Mouse (Mus musculus): Measurements from ENCODE around the gene Serpina1a.
"Not testable (repeated sequence)": the region's sequence is repeated elsewhere in the genome, so short reads cannot be mapped to it uniquely, and the experiment has no call there.

Serpina1a gene

DNA sequence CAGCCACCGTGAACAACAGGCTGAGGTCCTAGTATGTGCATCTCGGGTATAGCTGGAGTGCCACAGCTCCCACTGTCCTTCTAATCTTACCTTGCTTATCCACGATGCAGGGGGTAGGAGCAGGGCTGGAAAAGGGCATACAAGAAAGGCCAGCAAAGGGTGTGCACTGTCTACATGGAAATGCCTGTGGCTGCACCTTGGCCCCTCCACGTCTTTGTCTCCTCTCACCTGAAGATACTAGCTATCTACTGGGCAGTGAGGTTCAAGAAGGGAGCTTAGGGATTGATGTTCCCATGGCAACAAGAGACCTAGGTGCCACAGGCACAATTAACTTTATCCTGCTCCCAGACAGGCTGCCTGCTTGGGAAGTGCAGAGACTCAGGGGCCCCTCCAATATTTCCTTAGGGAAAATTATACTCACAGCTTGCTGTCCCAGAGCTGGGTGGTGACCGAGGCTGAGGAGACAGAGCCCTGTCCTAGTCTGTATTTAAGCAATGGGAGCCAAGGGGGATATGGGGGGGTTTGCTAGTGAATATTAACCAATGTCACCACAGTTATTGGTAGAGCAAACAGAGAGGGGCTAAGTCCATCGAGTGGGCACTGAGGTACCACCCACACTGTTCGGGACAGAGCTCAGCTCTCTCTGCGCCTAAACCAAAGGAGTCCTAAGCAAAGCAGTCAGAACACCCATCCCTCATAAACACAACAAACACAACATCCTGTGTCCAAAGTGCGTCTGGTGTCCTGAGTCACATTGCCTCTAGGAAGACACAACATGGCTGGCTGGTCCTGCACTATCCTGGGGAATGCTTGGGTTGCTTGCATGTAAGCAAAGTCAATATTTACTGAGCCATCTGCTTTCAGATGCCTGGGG lies at the start of gene Serpina1a:
Gene Serpina1a, minus strand, starts transcription at position 462 of the 874 bp plus-strand sequence.
- DNase-seq (ENCODE audit: low read depth), result not testable (repeated sequence)

DNA sequence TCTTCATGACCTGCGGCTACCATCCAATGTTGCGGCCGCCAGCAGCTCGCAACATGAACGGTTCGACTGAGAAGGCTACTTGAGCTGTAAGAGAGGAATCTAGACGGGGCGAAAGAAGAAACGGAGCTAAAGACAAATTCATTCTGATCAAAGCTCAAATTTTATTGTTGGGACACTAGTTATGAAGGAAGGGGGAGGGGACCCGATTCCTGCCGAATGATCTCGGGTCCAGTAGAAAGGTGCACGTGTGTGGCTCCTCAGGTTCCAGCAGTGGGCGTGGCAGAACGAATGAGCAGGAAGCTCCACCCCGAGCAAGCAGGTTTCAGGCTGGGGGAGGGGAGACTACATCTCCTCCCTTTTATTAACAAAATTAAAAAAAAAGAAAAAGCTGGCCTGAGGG lies 45.8 kb upstream of the Serpina1a start:
- DNase-seq (ENCODE audit: low read depth), result not testable (repeated sequence)

DNA sequence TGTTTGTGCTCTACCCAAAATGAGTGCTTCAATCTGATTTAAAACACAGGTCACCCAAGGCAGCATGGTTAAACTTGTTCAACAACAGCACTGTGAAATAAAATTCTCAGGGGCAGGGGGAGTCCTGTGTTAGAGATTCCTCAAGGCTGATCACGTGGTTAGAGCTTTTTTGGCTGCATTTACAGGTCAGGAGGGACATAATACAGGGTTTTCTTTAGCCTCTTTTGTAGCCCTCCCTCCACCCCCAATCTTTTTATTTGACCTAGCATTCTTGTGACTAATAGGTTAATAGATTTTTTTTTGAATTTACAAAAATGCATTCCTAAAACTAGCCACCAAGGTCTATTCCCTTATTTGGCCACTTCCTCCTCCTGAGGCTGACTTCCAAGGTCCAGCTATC lies 44.4 kb upstream of the Serpina1a start:
- DNase-seq (ENCODE audit: low read depth), result not testable (repeated sequence)

DNA sequence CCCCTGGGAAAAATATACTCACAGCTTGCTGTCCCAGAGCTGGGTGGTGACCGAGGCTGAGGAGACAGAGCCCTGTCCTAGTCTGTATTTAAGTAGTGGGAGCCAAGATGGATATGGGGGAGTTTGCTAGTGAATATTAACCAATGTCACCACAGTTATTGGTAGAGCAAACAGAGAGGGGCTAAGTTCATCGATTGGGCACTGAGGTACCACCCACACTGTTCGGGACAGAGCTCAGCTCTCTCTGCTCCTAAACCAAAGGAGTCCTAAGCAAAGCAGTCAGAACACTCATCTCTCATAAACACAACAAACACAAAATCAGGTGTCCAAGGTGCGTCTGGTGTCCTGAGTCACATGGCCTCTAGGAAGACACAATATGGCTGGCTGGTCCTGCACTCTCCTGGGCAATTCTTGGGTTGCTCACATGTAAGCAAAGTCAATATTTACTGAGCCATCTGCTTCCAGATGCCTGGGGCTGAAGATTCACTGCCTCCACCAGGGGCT lies 41.5 kb upstream of the Serpina1a start, which contains the start of gene Serpina1c:
Gene Serpina1c, minus strand, starts transcription at position 51 of the 504 bp plus-strand sequence.
- DNase-seq (ENCODE audit: low read depth), result not testable (repeated sequence)

DNA sequence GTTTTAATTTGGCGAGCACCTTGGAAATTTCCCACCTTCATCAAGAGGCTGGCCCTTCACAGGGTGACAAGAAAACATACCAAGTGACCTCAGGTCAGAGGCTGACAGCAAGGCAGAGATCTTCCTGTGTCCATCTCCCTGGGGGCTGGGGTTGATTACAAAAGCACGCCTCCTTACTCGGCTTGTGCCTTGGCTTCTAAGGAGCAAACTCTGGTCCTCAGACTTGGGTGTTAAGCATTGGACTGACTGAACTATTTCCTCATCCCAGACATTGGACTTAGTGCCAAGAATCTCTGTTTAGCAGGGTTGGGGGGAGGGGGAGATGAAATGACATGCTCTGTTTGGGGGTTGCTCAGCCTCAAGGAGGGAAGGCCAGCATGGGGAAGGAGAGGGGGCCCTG lies 38.6 kb upstream of the Serpina1a start:
- DNase-seq (ENCODE audit: low read depth), result not testable (repeated sequence)

DNA sequence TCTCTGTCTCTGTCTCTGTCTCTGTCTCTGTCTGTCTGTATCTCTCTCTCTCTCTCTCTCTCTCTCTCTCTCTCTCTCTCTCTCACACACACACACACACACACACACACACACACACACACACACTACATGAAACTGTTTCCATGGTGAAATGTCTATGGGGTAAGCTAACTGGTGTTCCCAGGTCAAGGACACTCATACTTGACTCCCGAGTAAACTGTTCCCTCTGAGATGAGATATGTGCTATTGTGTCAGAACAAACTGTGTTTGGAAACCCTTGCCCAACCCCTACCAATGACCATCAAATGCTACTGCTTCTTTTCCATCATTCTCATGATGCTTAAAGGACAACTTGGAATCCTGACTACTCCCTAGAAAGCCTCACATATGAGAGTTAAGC lies 3.5 kb upstream of the Serpina1a start:
- DNase-seq (ENCODE audit: low read depth), result not testable (repeated sequence)

DNA sequence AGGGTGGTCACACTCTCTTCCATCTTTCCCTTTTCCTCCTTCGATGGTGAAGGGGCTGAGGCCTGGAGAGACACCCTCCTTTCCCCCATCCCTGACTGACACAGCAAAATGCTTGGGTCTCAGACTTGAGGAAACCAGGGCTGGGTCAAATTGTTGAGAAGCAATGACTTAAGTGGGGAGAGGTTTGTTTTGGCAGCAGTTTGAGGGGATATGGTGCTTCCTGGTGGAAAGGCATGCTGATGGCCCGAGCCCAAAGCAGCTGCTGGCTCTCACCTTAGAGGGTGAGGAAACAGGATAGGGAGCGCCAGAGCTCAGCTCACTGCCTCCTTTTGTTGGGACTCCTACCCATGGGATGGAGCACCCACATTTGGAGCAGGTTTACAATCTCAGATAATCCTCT lies 2.4 kb downstream of the Serpina1a start:
- no peak for DNase-seq (ENCODE audit: low read depth)

DNA sequence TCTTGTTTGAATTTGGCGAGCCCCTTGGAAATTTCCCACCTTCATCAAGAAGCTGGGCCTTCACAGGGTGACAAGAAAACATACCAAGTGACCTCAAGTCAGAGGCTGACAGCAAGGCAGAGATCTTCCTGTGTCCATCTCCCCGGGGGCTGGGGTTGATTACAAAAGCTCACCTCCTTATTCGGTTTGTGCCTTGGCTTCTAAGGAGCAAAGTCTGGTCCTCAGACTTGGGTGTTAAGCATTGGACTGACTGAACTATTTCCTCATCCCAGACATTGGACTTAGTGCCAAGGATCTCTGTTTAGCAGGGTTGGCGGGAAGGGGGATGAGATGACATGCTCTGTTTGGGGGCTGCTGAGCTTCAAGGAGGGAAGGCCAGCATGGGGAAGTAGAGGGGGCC lies 2.8 kb downstream of the Serpina1a start:
- not testable (repeated sequence) for DNase-seq (ENCODE audit: low read depth)

DNA sequence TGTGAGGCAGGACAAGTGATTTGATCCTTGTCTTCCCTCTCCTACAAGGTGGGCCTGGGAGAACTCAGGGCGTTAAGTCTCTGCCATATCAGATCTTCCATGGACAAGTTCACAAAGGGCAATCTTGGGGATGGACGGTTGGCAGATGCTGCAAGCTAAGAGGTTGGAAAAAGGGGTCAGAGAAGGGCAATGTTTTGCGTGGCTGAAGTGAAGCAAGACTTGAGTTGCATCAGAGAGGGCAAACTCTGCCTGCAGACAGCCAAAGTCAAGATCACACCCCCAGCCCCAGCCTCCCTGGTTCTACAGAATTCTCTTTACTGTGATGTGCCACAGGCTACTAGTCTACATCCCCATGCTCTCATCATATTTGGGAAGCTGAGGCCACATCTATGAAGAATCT lies 3.8 kb downstream of the Serpina1a start:
- not testable (repeated sequence) for DNase-seq (ENCODE audit: low read depth)

DNA sequence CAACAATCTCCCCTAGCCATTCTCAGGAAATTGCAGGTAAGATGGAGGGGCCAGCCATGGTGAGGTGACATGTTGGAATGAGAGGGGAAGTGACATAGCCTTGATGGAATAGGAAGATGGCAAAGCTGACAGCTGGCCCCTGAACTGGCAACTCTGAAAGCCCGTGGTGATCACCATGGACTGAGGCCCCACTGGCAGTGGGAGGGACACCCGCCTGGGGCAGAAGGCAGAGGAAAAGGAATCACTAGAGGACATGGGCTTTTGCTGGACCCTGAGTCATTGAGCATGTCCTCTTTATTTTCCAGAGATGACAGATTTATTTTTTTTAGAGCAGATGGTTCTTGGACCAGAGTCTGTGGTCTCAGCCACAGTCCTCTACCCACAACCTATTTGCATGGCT lies 10.3 kb downstream of the Serpina1a start:
- DNase-seq (ENCODE audit: low read depth), result not testable (repeated sequence)

DNA sequence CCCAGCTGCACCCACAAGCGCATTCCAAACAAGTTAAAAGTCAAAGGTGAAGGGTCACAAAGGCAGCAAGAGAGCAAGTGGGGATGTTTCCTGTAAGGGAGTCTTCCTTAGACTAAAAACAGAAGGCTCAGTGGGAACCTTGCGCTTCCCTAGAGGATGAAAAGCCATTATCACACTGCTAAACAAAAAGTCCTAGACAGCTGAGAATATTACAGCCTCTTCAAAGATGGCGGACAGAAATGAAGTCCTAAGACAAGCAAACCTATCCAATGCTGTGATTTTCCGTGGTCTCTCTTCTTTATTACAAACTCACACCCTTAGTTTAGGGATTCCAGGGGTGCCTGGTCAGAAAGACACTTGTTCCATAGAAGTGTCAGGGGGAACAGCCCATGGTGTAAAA lies 33.1 kb downstream of the Serpina1a start, which contains the start of gene Serpina1b:
Gene Serpina1b, minus strand, starts transcription at position 101 of the 400 bp plus-strand sequence.
- DNase-seq (ENCODE audit: low read depth), result not testable (repeated sequence)

DNA sequence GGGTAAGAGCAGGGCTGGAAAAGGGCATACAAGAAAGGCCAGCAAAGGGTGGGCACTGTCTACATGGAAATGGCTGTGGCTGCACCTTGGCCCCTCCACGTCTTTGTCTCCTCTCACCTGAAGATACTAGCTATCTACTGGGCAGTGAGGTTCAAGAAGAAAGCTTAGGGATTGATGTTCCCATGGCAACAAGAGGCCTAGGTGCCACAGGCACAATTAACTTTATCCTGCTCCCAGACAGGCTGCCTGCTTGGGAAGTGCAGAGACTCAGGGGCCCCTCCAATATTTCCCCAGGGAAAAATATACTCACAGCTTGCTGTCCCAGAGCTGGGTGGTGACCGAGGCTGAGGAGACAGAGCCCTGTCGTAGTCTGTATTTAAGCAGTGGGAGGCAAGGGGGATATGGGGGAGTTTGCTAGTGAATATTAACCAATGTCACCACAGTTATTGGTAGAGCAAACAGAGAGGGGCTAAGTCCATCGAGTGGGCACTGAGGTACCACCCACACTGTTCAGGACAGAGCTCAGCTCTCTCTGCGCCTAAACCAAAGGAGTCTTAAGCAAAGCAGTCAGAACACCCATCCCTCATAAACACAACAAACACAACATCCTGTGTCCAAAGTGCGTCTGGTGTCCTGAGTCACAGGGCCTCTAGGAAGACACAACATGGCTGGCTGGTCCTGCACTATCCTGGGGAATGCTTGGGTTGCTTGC lies 35.5 kb downstream of the Serpina1a start:
- DNase-seq (ENCODE audit: low read depth), result not testable (repeated sequence)

DNA sequence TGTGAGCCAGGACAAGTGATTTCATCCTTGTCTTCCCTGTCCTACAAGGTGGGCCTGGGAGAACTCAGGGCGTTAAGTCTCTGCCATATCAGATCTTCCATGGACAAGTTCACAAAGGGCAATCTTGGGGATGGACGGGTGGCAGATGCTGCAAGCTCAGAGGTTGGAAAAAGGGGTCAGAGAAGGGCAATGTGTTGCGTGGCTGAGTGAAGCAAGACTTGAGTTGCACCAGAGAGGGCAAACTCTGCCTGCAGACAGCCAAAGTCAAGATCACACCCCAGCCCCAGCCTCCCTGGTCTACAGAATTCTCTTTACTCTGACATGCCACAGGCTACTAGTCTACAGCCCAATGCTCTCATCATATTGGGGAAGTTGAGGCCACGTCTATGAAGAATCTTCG lies 39.5 kb downstream of the Serpina1a start:
- not testable (repeated sequence) for DNase-seq (ENCODE audit: low read depth)
